Mouse (Mus musculus): Measurements from ENCODE around the gene Mapk7. TPM values are rescaled to one million over a fixed set of nuclear protein-coding genes. Genes with fewer than 3 reads are reported as not detected.

The Mapk7 gene
- polyA plus RNA-seq, 1 experiment = 63.8 TPM

DNA sequence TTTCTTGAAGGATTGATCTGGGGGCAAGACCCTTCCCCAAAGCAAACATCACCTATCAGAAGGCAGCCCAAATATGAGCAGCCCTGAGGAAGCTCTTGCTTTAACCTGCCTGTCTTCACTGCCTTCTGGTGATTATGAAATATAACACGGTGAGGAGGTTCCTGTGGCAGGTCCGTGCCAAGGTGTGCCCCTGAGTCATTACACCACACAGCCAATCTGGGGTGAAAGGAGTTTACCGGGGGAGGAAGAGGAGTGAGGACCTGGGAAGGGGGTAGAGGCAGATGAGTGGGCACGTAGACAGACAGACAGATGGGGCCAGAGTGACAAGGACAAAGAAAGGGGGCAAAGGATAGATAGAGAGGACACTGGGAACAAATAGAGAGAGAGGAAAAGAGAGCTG, 20.6 kb downstream of the Mapk7 start:
- H3K27me3 ChIP-seq (ENCODE audit: control insufficient read depth, insufficient read depth, low read length) = no peaks in the 10 kb centered on the region
- H3K4me3 ChIP-seq (ENCODE audit: control insufficient read depth, insufficient read depth, low read length) = no peak overlapping the region
- H3K36me3 ChIP-seq (ENCODE audit: control insufficient read depth, insufficient read depth, low read length) = no peaks in the 10 kb centered on the region
- H3K4me1 ChIP-seq (replicated peaks; ENCODE audit: control insufficient read depth, insufficient read depth, low read length) = no peaks in the 10 kb centered on the region
- DNase-seq = no peak
- 57% methylated on average over 4 of the region's 4 CpGs for WGBS
- TF ChIP-seq POLR2A (IDR thresholded peaks at IDR 0.05; ENCODE audit: control insufficient read depth, extremely low read depth, insufficient read depth, low read length, poor library complexity) = no peak
- TF ChIP-seq CTCF (IDR thresholded peaks at IDR 0.05; ENCODE audit: borderline replicate concordance, control insufficient read depth, extremely low read depth, insufficient read depth, low read length, poor library complexity) = no peak
- no peak overlapping the region for H3K27ac ChIP-seq (ENCODE audit: control insufficient read depth, insufficient read depth, low read length)

DNA sequence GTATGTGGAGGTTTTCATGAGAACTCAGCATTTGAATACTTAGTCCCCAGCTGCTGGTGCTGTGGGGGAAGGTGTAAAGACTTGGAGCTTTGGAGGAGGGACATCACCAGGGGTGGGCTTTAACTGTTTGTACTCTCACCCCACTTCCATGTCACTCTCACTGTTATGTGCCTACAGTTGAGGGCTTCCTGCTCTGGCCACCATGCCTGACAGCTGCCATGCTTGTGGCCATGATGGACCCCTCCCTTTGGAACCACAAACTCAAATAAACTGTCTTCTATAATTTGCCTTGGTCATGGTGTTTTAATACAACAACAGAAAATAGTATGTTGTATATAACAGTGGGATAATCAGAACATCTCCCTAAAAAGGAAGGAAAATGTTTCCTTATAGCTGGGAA, 23.3 kb downstream of the Mapk7 start:
- DNase-seq = no peak
- no peak overlapping the region for H3K27ac ChIP-seq (ENCODE audit: control insufficient read depth, insufficient read depth, low read length)
- H3K36me3 ChIP-seq (ENCODE audit: control insufficient read depth, insufficient read depth, low read length) = no peaks in the 10 kb centered on the region
- H3K27me3 ChIP-seq (ENCODE audit: control insufficient read depth, insufficient read depth, low read length) = no peaks in the 10 kb centered on the region
- TF ChIP-seq POLR2A (IDR thresholded peaks at IDR 0.05; ENCODE audit: control insufficient read depth, extremely low read depth, insufficient read depth, low read length, poor library complexity) (no peak), CTCF (IDR thresholded peaks at IDR 0.05; ENCODE audit: borderline replicate concordance, control insufficient read depth, extremely low read depth, insufficient read depth, low read length, poor library complexity) (no peak)
- no peaks in the 10 kb centered on the region for H3K4me1 ChIP-seq (replicated peaks; ENCODE audit: control insufficient read depth, insufficient read depth, low read length)
- H3K4me3 ChIP-seq (ENCODE audit: control insufficient read depth, insufficient read depth, low read length) = no peak overlapping the region

- DNase-seq = no peak
- no peaks in the 10 kb centered on the region for H3K27me3 ChIP-seq (ENCODE audit: control insufficient read depth, insufficient read depth, low read length)
- H3K4me1 ChIP-seq (replicated peaks; ENCODE audit: control insufficient read depth, insufficient read depth, low read length) = no peaks in the 10 kb centered on the region
- no peak overlapping the region for H3K4me3 ChIP-seq (ENCODE audit: control insufficient read depth, insufficient read depth, low read length)
- no peak overlapping the region for H3K27ac ChIP-seq (ENCODE audit: control insufficient read depth, insufficient read depth, low read length)
- 40% methylated on average over 7 of the region's 7 CpGs for WGBS
- no peaks in the 10 kb centered on the region for H3K36me3 ChIP-seq (ENCODE audit: control insufficient read depth, insufficient read depth, low read length)
- no peak for TF ChIP-seq CTCF (IDR thresholded peaks at IDR 0.05; ENCODE audit: borderline replicate concordance, control insufficient read depth, extremely low read depth, insufficient read depth, low read length, poor library complexity)
- TF ChIP-seq POLR2A (IDR thresholded peaks at IDR 0.05; ENCODE audit: control insufficient read depth, extremely low read depth, insufficient read depth, low read length, poor library complexity) = no peak
Observed at GRCm38 (mm10) chr11:61469317-61469917, 24.8 kb downstream of the Mapk7 start.

DNA sequence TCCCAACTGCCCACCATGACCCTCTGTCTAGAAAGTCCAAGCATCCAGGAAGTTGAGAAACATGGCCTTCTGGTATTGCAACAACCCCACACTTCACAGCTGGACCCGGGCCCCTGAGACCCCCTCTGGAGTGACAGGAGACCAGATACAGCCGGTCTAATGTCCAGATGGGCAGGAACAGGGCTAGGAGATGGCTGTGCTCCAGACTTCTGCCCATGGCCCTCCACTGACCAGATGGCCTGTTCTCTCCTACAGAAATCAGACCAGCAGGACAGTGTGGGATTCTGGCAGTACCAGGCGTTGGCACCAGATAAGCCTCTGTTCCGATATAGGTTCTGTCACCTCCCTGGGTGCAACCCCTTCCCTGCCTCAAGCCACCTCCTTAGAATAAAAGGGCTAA, 25.7 kb downstream of the Mapk7 start:
- DNase-seq = no peak
- Histone ChIP-seq H3K27me3 (ENCODE audit: control insufficient read depth, insufficient read depth, low read length) (no peaks in the 10 kb centered on the region), H3K4me3 (ENCODE audit: control insufficient read depth, insufficient read depth, low read length) (no peak overlapping the region), H3K36me3 (ENCODE audit: control insufficient read depth, insufficient read depth, low read length) (no peaks in the 10 kb centered on the region), H3K27ac (ENCODE audit: control insufficient read depth, insufficient read depth, low read length) (no peak overlapping the region), H3K4me1 (replicated peaks; ENCODE audit: control insufficient read depth, insufficient read depth, low read length) (no peaks in the 10 kb centered on the region)
- 95% methylated on average over 4 of the region's 4 CpGs for WGBS
- TF ChIP-seq POLR2A (IDR thresholded peaks at IDR 0.05; ENCODE audit: control insufficient read depth, extremely low read depth, insufficient read depth, low read length, poor library complexity) (no peak), CTCF (IDR thresholded peaks at IDR 0.05; ENCODE audit: borderline replicate concordance, control insufficient read depth, extremely low read depth, insufficient read depth, low read length, poor library complexity) (no peak)

- WGBS = 82% methylated on average over 4 of the region's 4 CpGs
- DNase-seq = no peak
- no peaks in the 10 kb centered on the region for H3K27me3 ChIP-seq (ENCODE audit: control insufficient read depth, insufficient read depth, low read length)
- no peaks in the 10 kb centered on the region for H3K4me1 ChIP-seq (replicated peaks; ENCODE audit: control insufficient read depth, insufficient read depth, low read length)
- TF ChIP-seq POLR2A (IDR thresholded peaks at IDR 0.05; ENCODE audit: control insufficient read depth, extremely low read depth, insufficient read depth, low read length, poor library complexity) (no peak), CTCF (IDR thresholded peaks at IDR 0.05; ENCODE audit: borderline replicate concordance, control insufficient read depth, extremely low read depth, insufficient read depth, low read length, poor library complexity) (no peak)
- no peak overlapping the region for H3K4me3 ChIP-seq (ENCODE audit: control insufficient read depth, insufficient read depth, low read length)
- no peak overlapping the region for H3K27ac ChIP-seq (ENCODE audit: control insufficient read depth, insufficient read depth, low read length)
- no peaks in the 10 kb centered on the region for H3K36me3 ChIP-seq (ENCODE audit: control insufficient read depth, insufficient read depth, low read length)
Observed at GRCm38 (mm10) chr11:61465422-61465821, 28.8 kb downstream of the Mapk7 start.

DNA sequence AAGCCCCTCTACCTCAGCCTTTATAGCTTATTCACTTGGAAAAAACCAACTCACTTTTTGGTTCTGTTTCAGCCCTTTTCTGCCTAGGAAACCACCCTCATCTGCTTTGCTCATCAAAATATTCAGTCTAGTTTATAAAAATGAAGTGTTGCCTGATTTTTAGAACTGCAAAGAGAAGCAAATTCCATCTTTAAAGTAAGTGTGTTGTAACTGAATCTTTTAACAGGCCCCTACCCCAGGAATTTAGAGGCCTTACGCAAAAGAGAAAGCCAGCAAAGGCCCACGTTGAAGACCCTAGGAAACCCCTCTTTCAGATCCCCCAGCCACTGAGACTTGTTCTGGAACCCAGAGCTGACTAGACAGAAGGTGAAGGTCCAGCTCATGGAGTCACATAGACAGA, 30.1 kb downstream of the Mapk7 start:
- no peak overlapping the region for H3K27ac ChIP-seq (ENCODE audit: control insufficient read depth, insufficient read depth, low read length)
- WGBS = 86% methylated on average over 2 of the region's 2 CpGs
- H3K36me3 ChIP-seq (ENCODE audit: control insufficient read depth, insufficient read depth, low read length) = no peaks in the 10 kb centered on the region
- no peaks in the 10 kb centered on the region for H3K27me3 ChIP-seq (ENCODE audit: control insufficient read depth, insufficient read depth, low read length)
- TF ChIP-seq CTCF (IDR thresholded peaks at IDR 0.05; ENCODE audit: borderline replicate concordance, control insufficient read depth, extremely low read depth, insufficient read depth, low read length, poor library complexity) = no peak
- TF ChIP-seq POLR2A (IDR thresholded peaks at IDR 0.05; ENCODE audit: control insufficient read depth, extremely low read depth, insufficient read depth, low read length, poor library complexity) = no peak
- H3K4me1 ChIP-seq (replicated peaks; ENCODE audit: control insufficient read depth, insufficient read depth, low read length) = no peaks in the 10 kb centered on the region
- no peak for DNase-seq
- no peak overlapping the region for H3K4me3 ChIP-seq (ENCODE audit: control insufficient read depth, insufficient read depth, low read length)

All from thymus, adult 2 months (tissue).